Mouse (Mus musculus) adrenal gland, adult 18-20 months (tissue): Measurements from ENCODE around the gene Pim1. TPM values are rescaled to one million over a fixed set of nuclear protein-coding genes. Genes with fewer than 3 reads are reported as not detected.
A peak's percentile ranks its signal among the peaks of the same experiment; 100 is the strongest.
"Not testable (repeated sequence)": the region's sequence is repeated elsewhere in the genome, so short reads cannot be mapped to it uniquely, and the experiment has no call there.

Experiments
- DNase-seq, 2 experiments: peaks; one replicate each; pipeline ENCODE4 v3.0.0; 2021 to 2022; ENCODE audit warnings: low spot score in 2 of 2
- long read RNA-seq, 2 experiments: library from polyadenylated mRNA; stranded (forward); transcript quantifications; one replicate each; pipeline ENCODE4 v2.0.0; 2021
- total RNA-seq, 2 experiments: library from RNA; stranded (reverse); gene quantifications; 1 replicate in 1 of 2; 2 replicates in 1 of 2; pipeline ENCODE4 v1.2.3; 2021

The Pim1 gene
- total RNA-seq, result 100 to 1,000 TPM; 132 to 171 TPM
- long read RNA-seq, experiment 1, transcript Pim1-201 (6 exons, 2,698 nt), result major isoform, 143 of 158 reads
- long read RNA-seq, experiment 1, partial matches to known transcripts, result 5 of 158 reads
- long read RNA-seq, experiment 1, other reads (novel, unspliced or antisense), result 8 of 158 reads
- long read RNA-seq, experiment 2, transcript Pim1-201 (6 exons, 2,698 nt), result major isoform, 149 of 173 reads
- long read RNA-seq, experiment 2, partial matches to known transcripts, result 1 of 173 reads
- long read RNA-seq, experiment 2, other reads (novel, unspliced or antisense), result 19 of 173 reads

DNA sequence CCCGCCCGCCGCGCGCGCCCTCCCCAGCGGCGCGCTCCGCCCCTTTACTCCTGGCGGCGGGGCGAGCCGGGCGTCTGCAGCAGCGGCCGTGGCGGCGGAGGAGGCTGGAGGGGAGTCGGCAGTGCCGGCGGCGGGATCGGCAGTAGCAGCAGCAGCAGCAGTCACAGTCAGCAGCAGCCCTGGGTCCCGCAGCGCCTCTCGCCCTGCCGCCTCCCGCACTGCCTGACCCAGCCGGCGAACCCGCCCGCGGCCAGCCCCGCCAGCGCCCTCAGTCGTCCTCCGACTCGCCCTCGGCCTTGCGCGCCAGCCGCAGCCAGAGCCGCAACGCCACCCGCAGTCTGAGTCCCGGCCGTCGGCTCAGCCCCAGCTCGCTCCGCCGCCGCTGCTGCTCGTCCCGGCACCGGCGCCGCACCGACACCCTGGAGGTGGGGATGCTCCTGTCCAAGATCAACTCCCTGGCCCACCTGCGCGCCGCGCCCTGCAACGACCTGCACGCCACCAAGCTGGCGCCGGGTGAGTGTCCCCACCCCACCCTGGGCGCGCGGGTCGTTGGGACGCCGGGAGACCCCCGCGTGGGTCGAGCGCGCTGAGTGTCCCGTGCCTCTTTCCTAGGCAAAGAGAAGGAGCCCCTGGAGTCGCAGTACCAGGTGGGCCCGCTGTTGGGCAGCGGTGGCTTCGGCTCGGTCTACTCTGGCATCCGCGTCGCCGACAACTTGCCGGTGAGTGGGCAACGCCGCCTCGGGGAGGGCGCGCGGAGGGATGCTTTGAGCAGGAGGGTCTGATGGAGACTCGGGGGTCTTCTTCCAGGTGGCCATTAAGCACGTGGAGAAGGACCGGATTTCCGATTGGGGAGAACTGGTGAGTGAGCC, at the start of gene Pim1:
TSS of gene Pim1 (plus strand) at position 41 of the 869 bp plus-strand sequence.
- no peak for DNase-seq

DNA sequence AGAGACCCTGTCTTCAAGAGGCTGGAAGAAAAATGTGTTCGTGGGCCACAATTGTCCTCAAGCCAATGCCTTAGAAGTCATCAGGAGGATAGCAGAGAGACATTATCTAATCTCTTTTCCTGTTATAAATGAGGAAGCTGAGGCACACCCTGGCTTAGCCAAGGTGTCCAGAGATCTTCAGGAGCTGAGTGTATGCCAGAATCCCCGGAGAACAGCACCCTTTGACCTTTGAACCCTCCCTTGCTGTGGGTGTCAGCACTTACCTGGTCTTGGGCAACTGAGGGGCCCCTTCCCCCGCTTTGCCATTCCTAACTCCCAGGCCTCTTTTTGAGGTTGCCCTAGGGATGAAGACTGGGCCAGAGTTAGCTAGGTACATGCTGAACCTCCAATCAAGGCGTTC, 49.0 kb upstream of the Pim1 start:
- DNase-seq, result no peak

- no peak for DNase-seq
These were observed 48.4 kb upstream of the Pim1 start for GRCm38 (mm10) chr17:29442131-29442557.

GRCm38 (mm10) chr17:29443724-29444123, 46.8 kb upstream of the Pim1 start:
- no peak for DNase-seq

- no peak for DNase-seq
These were observed 45.5 kb upstream of the Pim1 start for GRCm38 (mm10) chr17:29445072-29445471.

DNA sequence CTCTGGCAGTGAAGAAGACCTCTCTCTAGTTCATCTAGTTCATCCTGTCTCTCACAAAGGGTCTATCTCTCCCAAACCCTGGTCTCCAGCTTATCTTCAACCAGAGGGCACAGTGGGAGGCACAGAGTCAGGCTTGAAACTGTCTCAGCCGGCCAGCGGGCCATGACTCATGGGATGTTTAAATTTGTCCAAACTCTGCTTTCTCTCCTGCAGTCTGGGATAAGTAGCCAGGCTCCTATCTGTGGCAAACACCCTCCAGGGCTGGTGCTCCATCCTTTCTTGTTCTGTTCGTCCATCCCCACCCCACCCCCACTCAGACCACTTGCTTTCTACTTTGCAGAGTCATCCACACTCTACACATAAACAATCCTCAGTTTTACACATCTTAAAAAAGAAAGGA, 43.2 kb upstream of the Pim1 start:
- no peak for DNase-seq

GRCm38 (mm10) chr17:29448055-29448454, 42.5 kb upstream of the Pim1 start:
- DNase-seq, result no peak

DNA sequence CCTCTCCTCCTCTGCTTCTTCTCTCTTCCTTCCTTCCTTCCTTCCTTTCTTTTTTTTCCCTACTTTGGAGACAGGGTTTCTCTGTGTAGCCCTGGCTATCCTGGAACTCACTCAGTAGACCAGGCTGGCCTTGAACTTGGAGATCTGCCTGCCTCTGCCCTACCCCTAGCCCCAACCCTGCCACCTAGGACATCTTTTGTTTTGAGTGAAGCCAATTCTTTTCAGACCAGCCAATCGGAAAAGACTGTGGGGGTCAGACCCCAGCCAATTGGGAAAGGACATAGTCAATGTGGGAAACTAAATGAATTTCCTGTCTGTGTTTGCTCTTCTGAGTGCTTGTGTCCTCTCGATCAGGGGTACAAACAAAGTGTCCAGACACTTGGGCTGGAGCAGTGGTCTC, 42.0 kb upstream of the Pim1 start:
- no peak for DNase-seq

DNA sequence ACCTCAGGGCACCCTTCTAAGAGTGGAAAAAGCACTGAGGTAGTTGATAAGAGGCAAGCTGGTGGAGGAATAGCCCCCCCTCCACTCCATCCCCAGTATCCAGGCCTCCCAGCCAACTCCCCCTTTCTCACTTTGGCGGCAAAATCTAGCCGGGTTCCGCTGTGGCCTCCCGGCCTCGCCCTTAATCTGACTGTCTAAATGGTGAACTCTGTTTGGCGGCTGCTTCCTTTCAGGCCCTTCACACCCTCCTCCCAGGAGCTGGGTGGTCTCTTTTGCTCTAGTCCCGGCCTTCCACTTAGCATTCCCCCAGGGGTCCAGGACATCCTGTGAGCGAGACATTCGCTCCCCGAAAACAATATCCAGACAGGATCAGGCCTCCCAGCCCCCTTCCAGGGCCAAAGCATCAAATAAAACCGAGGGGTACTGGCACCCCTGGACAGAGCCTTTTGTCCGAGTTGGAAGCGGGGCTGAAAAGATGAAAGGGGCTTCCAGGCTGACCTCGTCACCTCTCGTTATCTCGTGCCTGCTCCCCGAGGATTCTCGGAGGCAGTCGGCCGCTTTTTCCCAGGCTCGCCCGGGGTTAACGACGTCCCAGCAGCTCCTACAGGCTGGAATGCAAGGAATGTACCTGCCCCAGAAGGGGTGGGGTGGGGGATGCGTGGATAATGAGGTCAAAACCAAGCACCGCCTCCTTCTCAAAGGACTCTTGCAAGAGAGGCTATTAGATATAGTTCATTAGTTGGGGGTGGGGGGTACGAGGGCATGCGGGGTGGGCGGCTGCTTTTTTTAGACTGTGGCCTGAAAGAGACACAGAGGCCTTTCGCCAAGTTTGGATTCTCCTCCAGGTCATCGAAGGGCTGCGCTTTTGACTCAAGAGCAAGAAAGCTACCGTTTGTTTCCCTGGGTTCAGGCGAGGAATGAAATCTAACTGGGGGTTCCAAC, 39.4 kb upstream of the Pim1 start:
- no peak for DNase-seq

GRCm38 (mm10) chr17:29451841-29452210, 38.7 kb upstream of the Pim1 start:
- no peak for DNase-seq

- DNase-seq, result not testable (repeated sequence)
These were observed 36.4 kb upstream of the Pim1 start for GRCm38 (mm10) chr17:29454119-29454518.

DNA sequence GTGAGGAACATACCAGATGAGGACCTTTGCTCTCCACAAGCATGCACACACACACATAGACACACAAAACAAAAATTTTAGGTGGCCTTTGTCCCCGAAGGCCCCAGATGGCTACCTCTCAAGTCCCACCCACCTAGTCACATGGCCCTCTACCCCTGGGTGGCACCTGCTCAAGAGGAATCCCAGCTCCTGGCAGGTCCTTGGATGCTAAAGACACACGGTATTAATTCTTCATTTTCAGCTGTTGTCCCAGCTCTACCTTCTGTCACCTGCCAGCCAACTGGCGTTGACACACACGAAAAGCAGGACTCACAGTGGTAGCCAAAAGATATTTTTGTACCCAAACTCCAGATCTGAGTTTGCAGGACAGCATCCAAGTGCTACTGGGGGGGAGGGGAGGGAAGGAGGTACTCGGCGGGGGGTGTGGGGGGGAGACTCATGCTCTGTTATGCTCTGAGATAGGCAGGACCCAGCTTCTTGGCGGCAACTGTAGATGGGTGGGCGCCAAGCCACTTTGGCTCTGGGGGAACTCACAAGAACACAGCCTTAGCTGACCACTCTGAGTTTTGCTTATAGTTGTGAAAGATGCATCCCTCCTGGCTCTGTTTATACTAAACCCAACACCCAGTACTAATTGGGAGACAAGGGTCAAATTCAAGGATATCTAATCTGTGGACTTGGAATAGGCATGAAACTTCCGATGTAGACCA, 35.0 kb upstream of the Pim1 start:
- DNase-seq, result no peak

DNA sequence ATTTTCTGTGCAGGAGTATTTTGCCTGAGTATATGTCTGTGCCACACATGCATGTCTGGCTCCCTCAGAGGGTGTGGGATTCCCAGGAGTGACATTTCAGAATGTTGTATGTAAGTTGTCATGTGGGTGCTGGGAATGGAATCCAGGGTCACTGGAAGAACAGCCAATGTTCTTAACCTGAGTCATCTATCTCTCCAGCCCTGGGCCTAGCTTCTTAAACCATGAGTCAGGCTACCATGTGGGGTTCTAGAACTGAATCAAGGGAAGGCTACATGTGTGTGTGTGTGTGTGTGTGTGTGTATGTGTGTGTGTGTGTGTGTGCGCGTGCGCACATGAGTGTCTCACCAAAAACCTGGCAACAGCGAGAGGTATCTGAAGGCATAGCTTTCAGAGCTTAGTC, 34.1 kb upstream of the Pim1 start:
- no peak for DNase-seq

DNA sequence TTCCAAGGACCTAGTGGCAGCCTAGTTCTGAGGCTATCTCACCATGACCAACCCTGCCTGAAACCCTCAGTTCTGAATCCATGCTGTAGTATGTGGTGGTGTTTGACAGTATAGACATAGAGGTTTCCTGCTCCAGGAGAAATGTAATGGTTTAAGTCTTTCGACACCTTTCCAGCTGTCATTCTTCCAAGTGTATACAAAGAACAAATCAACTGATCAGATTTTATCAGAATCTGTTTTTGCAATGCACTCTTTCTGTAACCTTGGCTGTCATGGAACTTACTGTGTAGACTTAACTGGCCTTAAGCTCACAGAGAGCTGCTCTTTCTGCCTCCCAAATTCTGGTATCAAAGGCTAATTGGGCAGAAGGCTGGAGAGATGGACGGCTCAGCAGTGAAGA, 33.6 kb upstream of the Pim1 start:
- DNase-seq, result no peak

- peak in 1 of 2 experiments; percentile 52 for DNase-seq
These were observed 32.6 kb upstream of the Pim1 start for GRCm38 (mm10) chr17:29457795-29458560.

- peak in 1 of 2 experiments; percentile 60 for DNase-seq
These were observed 31.0 kb upstream of the Pim1 start for GRCm38 (mm10) chr17:29459321-29460118.

DNA sequence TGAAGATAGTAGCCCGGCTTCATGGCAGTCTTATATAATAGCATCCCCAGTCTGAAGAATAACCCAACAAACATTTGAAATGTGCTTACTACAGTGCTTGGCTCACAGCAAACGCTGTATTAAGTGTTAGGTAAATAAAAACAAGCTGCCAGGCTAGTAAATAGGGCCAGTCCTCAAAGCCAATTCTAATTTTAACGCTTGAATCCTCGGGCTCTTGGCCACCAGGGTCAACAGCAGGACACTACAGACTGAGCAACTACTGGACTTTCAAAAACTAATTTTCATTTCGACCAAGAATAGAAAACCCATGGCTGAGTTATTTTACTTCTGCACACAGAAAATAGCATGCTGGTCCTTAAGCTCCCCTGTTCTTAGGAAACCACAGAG, 30.4 kb upstream of the Pim1 start:
- DNase-seq, result no peak

GRCm38 (mm10) chr17:29463627-29464026, 26.9 kb upstream of the Pim1 start:
- no peak for DNase-seq

GRCm38 (mm10) chr17:29464068-29464467, 26.5 kb upstream of the Pim1 start:
- DNase-seq, result no peak
